Mouse (Mus musculus): ENCODE measurements around the gene Pigm. TPM values are rescaled to one million over a fixed set of nuclear protein-coding genes. Genes with fewer than 3 reads are reported as not detected.

Gene Pigm
- total RNA-seq, 2 experiments from 2014 or later: 15.3 to 16.2 TPM

GRCm38 (mm10) chr1:172349916-172350812, 26.2 kb upstream of the Pigm start:
- no peak for ATAC-seq (replicated peaks; ENCODE audit: poor library complexity)

- no peak for ATAC-seq (replicated peaks; ENCODE audit: poor library complexity)
These were observed 24.3 kb upstream of the Pigm start for GRCm38 (mm10) chr1:172352001-172352400.

- ATAC-seq (replicated peaks; ENCODE audit: poor library complexity): peak; percentile 82
These were observed 23.9 kb upstream of the Pigm start for GRCm38 (mm10) chr1:172352453-172352852.

DNA sequence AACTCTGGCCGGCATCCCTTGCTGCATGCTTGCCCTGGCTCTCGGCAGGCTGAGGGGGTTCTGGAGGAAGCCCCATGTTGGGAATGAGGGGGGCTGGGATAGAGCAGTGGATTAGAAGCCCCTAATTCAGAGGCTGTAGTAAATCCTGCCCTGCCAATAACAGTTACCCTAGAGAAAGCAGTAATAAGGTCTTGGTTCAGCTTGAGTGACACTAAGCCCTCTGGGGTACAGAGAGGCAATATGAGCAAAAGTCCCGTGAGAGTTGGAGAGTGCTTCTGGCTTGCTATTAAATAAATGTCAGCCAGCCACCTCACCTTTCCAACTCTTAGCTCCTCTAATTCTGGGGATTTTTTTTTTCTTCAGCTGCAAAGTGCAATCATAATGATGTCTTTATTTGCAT, 21.0 kb upstream of the Pigm start:
- ATAC-seq (replicated peaks; ENCODE audit: poor library complexity): no peak

DNA sequence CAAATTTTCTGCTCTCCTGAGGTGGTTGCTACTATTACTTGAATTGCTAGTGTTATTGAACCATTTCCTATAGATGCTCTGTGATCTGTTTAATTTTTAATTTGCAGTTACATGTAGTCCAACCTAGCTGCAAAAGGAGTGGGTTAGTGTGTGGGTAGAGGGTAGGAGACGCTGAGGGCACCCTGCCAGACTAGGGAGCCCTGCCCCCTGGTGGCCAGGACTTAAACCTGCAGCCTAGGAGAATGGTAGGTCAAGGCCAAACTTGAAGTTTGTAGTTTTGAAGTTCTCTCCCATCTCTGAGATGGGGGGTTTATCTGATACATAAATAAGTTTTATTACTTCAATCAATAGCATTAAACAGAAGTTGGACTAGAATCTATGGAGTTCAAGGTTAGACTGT, 18.8 kb upstream of the Pigm start:
- ATAC-seq (replicated peaks; ENCODE audit: poor library complexity): peak; percentile 97

DNA sequence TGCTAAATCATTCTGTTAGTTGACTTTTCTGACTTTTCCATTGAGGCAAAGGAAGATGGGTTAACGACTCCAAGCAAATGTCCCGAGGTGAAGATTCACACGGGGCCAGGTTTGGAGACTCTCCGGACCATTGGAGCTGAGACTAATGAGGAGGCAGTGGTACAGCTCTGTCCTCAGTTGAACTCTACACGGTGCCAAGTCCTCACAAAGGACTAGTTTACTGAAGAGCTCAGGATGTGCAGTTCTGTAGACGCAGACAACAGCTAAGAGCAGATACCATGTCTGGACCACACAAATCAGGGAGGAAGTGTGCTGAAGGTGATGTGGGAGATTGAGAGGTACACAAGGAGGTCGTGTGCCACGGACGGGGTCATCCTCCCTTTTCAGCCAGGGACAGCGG, 18.0 kb upstream of the Pigm start:
- ATAC-seq (replicated peaks; ENCODE audit: poor library complexity): no peak

- ATAC-seq (replicated peaks; ENCODE audit: poor library complexity): peak; percentile 78
These were observed 11.7 kb upstream of the Pigm start for GRCm38 (mm10) chr1:172364684-172365083.

DNA sequence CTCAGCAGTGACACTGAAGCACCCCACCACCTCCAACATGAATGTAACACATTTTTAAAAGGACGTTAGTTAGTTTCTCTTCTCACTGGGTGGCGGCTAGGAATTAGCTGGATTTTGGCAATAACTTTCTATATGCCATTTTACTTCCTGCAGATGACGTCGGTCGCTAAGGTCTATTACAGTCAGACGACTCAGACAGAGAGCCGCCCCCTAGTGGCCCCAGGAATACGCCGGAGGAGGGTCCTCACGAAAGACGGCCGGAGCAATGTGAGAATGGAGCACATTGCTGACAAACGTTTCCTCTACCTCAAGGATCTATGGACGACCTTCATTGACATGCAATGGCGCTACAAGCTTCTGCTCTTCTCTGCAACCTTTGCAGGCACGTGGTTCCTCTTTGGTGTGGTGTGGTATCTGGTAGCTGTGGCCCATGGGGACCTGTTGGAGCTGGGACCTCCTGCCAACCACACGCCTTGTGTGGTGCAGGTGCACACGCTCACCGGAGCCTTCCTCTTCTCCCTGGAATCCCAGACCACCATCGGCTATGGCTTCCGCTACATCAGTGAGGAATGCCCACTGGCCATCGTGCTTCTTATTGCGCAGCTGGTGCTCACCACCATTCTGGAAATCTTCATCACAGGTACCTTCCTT, 7.5 kb upstream of the Pigm start:
- peak; percentile 75 for ATAC-seq (replicated peaks; ENCODE audit: poor library complexity)

DNA sequence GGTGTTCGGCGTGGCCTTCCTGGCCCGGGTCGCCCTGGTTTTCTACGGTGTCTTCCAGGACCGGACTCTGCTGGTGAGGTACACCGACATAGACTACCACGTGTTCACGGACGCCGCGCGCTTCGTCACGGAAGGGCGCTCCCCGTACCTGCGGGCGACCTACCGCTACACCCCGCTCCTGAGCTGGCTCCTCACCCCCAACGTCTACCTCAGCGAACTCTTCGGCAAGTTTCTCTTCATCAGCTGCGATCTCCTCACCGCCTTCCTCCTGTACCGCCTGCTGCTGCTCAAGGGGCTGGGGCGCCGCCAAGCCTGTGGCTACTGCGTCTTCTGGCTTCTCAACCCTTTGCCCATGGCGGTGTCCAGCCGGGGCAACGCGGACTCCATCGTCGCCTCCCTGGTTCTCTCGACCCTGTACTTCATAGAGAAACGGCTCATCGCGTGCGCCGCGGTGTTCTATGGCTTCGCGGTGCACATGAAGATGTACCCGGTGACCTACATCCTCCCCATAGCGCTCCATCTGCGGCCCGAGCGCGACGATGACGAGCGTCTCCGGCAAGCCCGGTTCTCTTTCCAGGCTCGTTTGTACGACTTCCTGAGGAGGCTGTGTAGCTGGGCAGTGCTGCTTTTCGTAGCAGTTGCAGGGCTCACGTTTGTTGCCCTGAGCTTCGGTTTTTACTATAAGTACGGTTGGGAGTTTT, 562 bp downstream of the Pigm start:
- ATAC-seq (replicated peaks; ENCODE audit: poor library complexity): peak; percentile 27

- ATAC-seq (replicated peaks; ENCODE audit: poor library complexity): no peak
These were observed 3.7 kb downstream of the Pigm start for GRCm38 (mm10) chr1:172380066-172380465.

DNA sequence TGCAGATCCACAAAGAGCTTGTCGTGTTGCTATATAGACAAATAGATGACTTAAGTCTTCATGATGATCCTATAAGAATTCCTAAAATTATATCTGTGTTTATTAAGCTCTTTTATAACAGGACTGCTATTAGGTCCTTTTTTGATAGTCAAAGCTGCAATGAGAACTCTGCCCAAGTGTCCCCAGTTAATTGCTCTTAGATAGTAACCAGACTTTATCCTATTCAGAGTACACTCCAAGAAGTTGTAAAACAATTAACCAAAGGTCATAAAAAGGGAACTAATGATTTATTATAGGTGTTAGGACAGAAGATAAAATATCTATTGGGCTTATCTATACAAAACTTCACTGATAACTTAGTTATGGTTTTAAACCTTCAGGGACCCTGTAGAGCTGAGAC, 5.7 kb downstream of the Pigm start:
- no peak for ATAC-seq (replicated peaks; ENCODE audit: poor library complexity)

GRCm38 (mm10) chr1:172387246-172387645, 10.9 kb downstream of the Pigm start:
- no peak for ATAC-seq (replicated peaks; ENCODE audit: poor library complexity)

DNA sequence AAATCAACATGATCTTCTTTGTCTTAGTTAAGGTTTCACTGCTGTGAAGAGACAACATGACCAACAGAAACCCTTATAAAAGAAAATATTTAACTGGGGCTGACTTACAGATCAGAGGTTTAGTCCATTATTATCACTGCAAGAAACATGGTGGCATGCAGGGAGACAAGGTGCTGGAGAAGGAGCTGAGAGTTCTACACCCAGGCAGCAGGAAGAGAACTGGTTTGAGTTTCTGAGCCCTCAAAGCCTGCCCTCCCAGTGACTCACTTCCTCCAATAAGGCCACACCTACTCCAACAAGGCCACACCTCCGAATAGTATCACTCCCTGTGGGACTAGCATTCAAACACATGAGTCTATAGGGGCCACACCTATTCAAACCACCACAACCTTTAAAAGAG, 14.4 kb downstream of the Pigm start:
- peak; percentile 73 for ATAC-seq (replicated peaks; ENCODE audit: poor library complexity)

DNA sequence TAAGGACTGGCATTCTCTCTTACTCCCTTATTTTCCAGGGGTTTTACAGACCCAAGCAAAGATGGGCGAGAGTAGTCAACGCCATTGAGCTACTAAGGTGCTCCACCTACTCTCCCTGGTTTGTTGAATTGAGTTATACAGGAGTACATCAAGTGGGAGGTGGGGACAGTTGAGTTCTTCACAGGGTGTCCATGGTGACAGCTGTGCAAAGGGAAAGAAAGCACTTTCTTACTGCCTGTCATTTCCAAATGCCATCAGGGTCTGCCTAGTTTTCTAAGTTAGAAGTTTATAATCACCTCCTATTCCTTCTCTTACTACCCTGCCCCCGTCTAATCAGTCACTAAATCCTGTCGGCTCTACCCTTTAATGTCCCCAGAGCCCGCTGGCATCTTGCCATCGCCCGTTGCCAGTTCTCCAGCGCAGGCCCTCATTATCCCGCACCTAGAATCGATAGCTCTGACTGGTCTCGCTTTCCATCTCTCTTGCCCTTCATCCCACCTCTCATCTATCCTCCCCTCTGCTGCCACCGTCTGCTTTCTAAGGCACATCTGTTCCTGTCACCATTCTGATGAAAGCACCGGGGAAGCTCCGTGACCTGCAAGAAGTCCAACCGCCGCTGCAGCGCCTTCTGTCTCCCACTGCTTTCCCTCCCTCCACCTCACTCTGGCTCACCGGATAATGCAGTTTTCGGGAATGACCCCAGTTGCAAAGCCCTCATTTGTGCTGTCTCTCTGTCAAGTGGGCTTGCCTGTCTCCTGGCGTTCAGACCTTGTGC, 15.6 kb downstream of the Pigm start:
- ATAC-seq (replicated peaks; ENCODE audit: poor library complexity): peak; percentile 23

GRCm38 (mm10) chr1:172392643-172393170, 16.4 kb downstream of the Pigm start:
- no peak for ATAC-seq (replicated peaks; ENCODE audit: poor library complexity)

GRCm38 (mm10) chr1:172393739-172394138, 17.4 kb downstream of the Pigm start:
- no peak for ATAC-seq (replicated peaks; ENCODE audit: poor library complexity)

GRCm38 (mm10) chr1:172396996-172397752, 20.8 kb downstream of the Pigm start:
- no peak for ATAC-seq (replicated peaks; ENCODE audit: poor library complexity)

DNA sequence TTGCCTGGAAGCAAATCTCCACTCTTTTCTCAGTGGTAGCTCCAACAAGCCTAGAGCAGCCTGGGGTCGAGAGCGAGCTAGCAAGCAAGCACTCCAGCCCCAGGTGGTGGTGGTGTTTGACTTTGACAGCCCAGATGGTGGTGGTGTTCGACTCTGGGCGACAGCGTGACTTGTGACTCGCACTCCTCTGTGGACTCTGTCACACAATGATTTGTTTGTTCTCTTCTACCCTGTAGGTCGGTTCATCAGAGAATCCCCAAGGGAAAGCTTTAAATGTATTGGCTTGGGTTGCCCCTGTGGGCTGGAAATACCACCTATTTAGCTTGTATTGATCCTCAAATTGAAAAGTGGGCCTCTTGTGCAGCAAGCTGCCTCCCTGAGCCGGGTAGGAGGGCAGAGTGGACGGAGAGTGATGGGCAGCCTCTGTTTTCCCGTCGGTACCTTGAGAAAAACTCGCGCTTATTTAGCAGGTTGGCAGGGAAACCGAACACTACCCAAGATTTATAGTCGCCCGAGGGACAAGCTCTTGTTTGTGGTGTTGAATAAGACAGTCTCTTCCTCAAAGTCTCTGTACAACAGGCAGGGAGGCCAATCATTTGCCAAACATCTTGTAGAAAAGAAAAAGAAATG, 29.8 kb downstream of the Pigm start:
- no peak for ATAC-seq (replicated peaks; ENCODE audit: poor library complexity)

- ATAC-seq (replicated peaks; ENCODE audit: poor library complexity): peak; percentile 73
These were observed 32.6 kb downstream of the Pigm start for GRCm38 (mm10) chr1:172408996-172409395.

All from megakaryocyte progenitor cell, adult 5-6 weeks (primary cell).